Mouse (Mus musculus) spleen, adult 2 months (tissue): ENCODE results near the gene Mta2. TPM values are rescaled to one million over a fixed set of nuclear protein-coding genes. Genes with fewer than 3 reads are reported as not detected.

Experiments used
- DNase-seq, 2 experiments: peaks; one replicate each; pipeline versions ENCODE4 v3.0.0 to v3.0.0-alpha.2; 2012 to 2021; ENCODE audit warnings: low spot score in 2 of 2, low read depth in 1 of 2
- H3K27ac ChIP-seq: fragments of 200-500 bp; 2 replicates; pipeline ENCODE4 v1.5.1; 2012; ENCODE audit warnings: low read length, inconsistent platforms; ENCODE audit not compliant: insufficient read depth
- H3K27me3 ChIP-seq: fragments of 200-500 bp; 2 replicates; pipeline ENCODE4 v1.6.1; 2012; ENCODE audit warnings: mild to moderate bottlenecking, moderate library complexity, low read length, inconsistent platforms; ENCODE audit not compliant: control insufficient read depth, insufficient read depth
- H3K36me3 ChIP-seq: fragments of 200-500 bp; 2 replicates; pipeline ENCODE4 v1.6.1; 2012; ENCODE audit warnings: mild to moderate bottlenecking, low read length, inconsistent platforms; ENCODE audit not compliant: control insufficient read depth, insufficient read depth
- H3K4me1 ChIP-seq: fragments of 200-500 bp; 2 replicates; pipeline ENCODE4 v1.6.1; 2011; ENCODE audit warnings: inconsistent platforms; ENCODE audit not compliant: control insufficient read depth, insufficient read depth, insufficient read length
- H3K4me3 ChIP-seq: fragments of 200-500 bp; 2 replicates; pipeline ENCODE4 v1.5.1; 2011; ENCODE audit warnings: mild to moderate bottlenecking, inconsistent platforms; ENCODE audit not compliant: insufficient read depth, insufficient read length; ENCODE audit errors: extremely low read depth
- CTCF ChIP-seq: fragments of 200-500 bp; IDR thresholded peaks from 2 replicates; pipeline ENCODE4 v1.5.1; 2011; ENCODE audit warnings: mild to moderate bottlenecking, inconsistent platforms; ENCODE audit not compliant: insufficient read depth, insufficient read length, insufficient replicate concordance; ENCODE audit errors: extremely low read depth
- POLR2A ChIP-seq: fragments of 200-500 bp; IDR thresholded peaks from 2 replicates; pipeline ENCODE4 v1.6.1; 2011; ENCODE audit warnings: low read depth, low read length, inconsistent platforms
- WGBS: fragments of 180-500 bp; shearing (Covaris S2); methylation state at CpG from one replicate; pipeline ENCODE4 v1.1.7; 2018; 5-methylcytosine and 5-hydroxymethylcytosine counted together
- polyA plus RNA-seq: library from polyadenylated mRNA; depleted of rRNA; stranded (reverse); fragments of >200 nt; gene quantifications from 2 replicates; pipeline ENCODE4 v1.2.3, GENCODE M21; 2012

The Mta2 gene
- polyA plus RNA-seq, 1 experiment = 37.7 TPM

GRCm38 (mm10) chr19:8991245-8991870 lies 49.7 kb downstream of the Mta2 start:
- DNase-seq = no peak
- TF ChIP-seq POLR2A (no peak), CTCF (no peak)

GRCm38 (mm10) chr19:8991871-8992735 lies 50.4 kb downstream of the Mta2 start:
- peak overlapping the region; percentile 12; the same call in 1 of the 2 replicates for H3K4me3 ChIP-seq
- DNase-seq = no peak
- no peak for TF ChIP-seq POLR2A
- TF ChIP-seq CTCF = no peak
- H3K36me3 ChIP-seq = no peaks in the 10 kb centered on the region
- 0 out of 2 replicates have a peak overlapping the region, but pooled peaks have one; percentile 20 for H3K27ac ChIP-seq
- H3K4me1 ChIP-seq = peaks cover 18% of the 10 kb centered on the region
- H3K27me3 ChIP-seq = peaks cover 6% of the 10 kb centered on the region
- 80% methylated on average over 13 of the region's 13 CpGs for WGBS

More at GRCm38 (mm10) chr19:8991245-8991870, 49.7 kb downstream of the Mta2 start:
- peak overlapping the region; percentile 12; the same call in 1 of the 2 replicates for H3K4me3 ChIP-seq
- H3K27ac ChIP-seq = peak overlapping the region; percentile 20; the same call in 1 of the 2 replicates
- H3K4me1 ChIP-seq = peaks cover 17% of the 10 kb centered on the region
- H3K36me3 ChIP-seq = no peaks in the 10 kb centered on the region
- peaks cover 6% of the 10 kb centered on the region for H3K27me3 ChIP-seq
- WGBS = 70% methylated on average over 4 of the region's 4 CpGs

GRCm38 (mm10) chr19:8992769-8993624 lies 51.3 kb downstream of the Mta2 start:
- Histone ChIP-seq H3K4me3 (no peak overlapping the region), H3K27me3 (peaks cover 6% of the 10 kb centered on the region), H3K4me1 (peaks cover 27% of the 10 kb centered on the region), H3K36me3 (no peaks in the 10 kb centered on the region), H3K27ac (no peak overlapping the region)
- DNase-seq = peak; percentile 61 to 86
- TF ChIP-seq CTCF (peak; percentile 83; the same call in 1 of the 2 replicates), POLR2A (no peak)
- 35% methylated on average over 12 of the region's 12 CpGs for WGBS

- no peaks in the 10 kb centered on the region for H3K36me3 ChIP-seq
- 69% methylated on average over 2 of the region's 2 CpGs for WGBS
- DNase-seq = no peak
- H3K4me1 ChIP-seq = peaks cover 29% of the 10 kb centered on the region
- no peak for TF ChIP-seq POLR2A
- TF ChIP-seq CTCF = no peak
- no peak overlapping the region for H3K4me3 ChIP-seq
- no peak overlapping the region for H3K27ac ChIP-seq
- H3K27me3 ChIP-seq = peaks cover 6% of the 10 kb centered on the region
Observed at GRCm38 (mm10) chr19:8993625-8993912, 51.9 kb downstream of the Mta2 start.

GRCm38 (mm10) chr19:8994813-8995607 lies 53.3 kb downstream of the Mta2 start:
- Histone ChIP-seq H3K27me3 (no peaks in the 10 kb centered on the region), H3K4me3 (no peak overlapping the region), H3K4me1 (peaks cover 32% of the 10 kb centered on the region; the same call in 1 of the 2 replicates), H3K27ac (no peak overlapping the region), H3K36me3 (no peaks in the 10 kb centered on the region)
- WGBS = 83% methylated on average over 10 of the region's 10 CpGs
- no peak for DNase-seq
- no peak for TF ChIP-seq CTCF
- no peak for TF ChIP-seq POLR2A

- Histone ChIP-seq H3K27ac (no peak overlapping the region), H3K4me3 (no peak overlapping the region), H3K4me1 (peaks cover 27% of the 10 kb centered on the region; the same call in 1 of the 2 replicates), H3K36me3 (0 out of 2 replicates have a peak, but pooled peaks cover 1% of the 10 kb centered on the region), H3K27me3 (no peaks in the 10 kb centered on the region)
- DNase-seq = no peak
- 93% methylated on average over 6 of the region's 6 CpGs for WGBS
- no peak for TF ChIP-seq CTCF
- no peak for TF ChIP-seq POLR2A
Observed at GRCm38 (mm10) chr19:8996601-8997000, 54.9 kb downstream of the Mta2 start.
